Mouse (Mus musculus) kidney, postnatal 0 days (tissue): ENCODE measurements at regions not wholly inside any gene's neighbourhood (a gene's known extent, or its start where the extent isn't known, plus 50 kb on each side); places are given as distances from the start of the nearest gene placed in this dataset.

Experiments used
- ATAC-seq: fragments of 200-750 bp; cut with Nextera tagmentation; replicated peaks from 2 replicates; pipeline ENCODE4 v1.8.0; 2017; ENCODE audit warnings: low read depth, moderate number of reproducible peaks, moderate TSS enrichment, moderate library complexity; ENCODE audit not compliant: low FRiP score
- DNase-seq: peaks from one replicate; pipeline ENCODE4 v3.0.0-alpha.2; 2016; ENCODE audit warnings: low spot score
- H3K27ac ChIP-seq: fragments of 300-500 bp; sonication (generic); 2 replicates; pipeline ENCODE4 v1.5.1; 2014; ENCODE audit warnings: mild to moderate bottlenecking
- H3K27me3 ChIP-seq: fragments of 300-500 bp; sonication (generic); 2 replicates; pipeline ENCODE4 v1.6.1; 2014; ENCODE audit warnings: low read length, mixed read lengths; ENCODE audit not compliant: insufficient read depth
- H3K36me3 ChIP-seq: fragments of 300-500 bp; sonication (generic); 2 replicates; pipeline ENCODE4 v1.6.1; 2014; ENCODE audit warnings: low read length, mixed read lengths; ENCODE audit not compliant: insufficient read depth
- H3K4me1 ChIP-seq: fragments of 300-500 bp; sonication (generic); replicated peaks from 2 replicates; pipeline ENCODE4 v1.6.1; 2014; ENCODE audit warnings: antibody characterized with exemption, low read length, mixed read lengths; ENCODE audit not compliant: insufficient read depth
- H3K4me2 ChIP-seq: fragments of 300-500 bp; sonication (generic); 2 replicates; pipeline ENCODE4 v1.6.1; 2014; ENCODE audit warnings: mild to moderate bottlenecking, low read length, moderate library complexity, mixed read lengths
- H3K4me3 ChIP-seq: fragments of 300-500 bp; sonication (generic); replicated peaks from 2 replicates; pipeline ENCODE4 v1.5.1; 2014; ENCODE audit warnings: low read depth, low read length
- H3K9ac ChIP-seq: fragments of 300-500 bp; sonication (generic); 2 replicates; pipeline ENCODE4 v1.6.1; 2014; ENCODE audit warnings: low read depth, low read length
- H3K9me3 ChIP-seq: fragments of 300-500 bp; sonication (generic); replicated peaks from 2 replicates; pipeline ENCODE4 v1.6.1; 2016; ENCODE audit warnings: low read length, inconsistent platforms, mixed read lengths
- CTCF ChIP-seq: IDR thresholded peaks from 2 replicates; pipeline ENCODE4 v1.5.1; 2016; ENCODE audit warnings: antibody characterized with exemption, low read depth, mild to moderate bottlenecking, moderate library complexity
- WGBS: fragments of 180-500 bp; shearing (Covaris S2); extraction: QIAGEN DNeasy Blood & Tissue Kit; methylation state at CpG from one replicate; pipeline ENCODE4 v1.1.7; 2014; 5-methylcytosine and 5-hydroxymethylcytosine counted together

DNA sequence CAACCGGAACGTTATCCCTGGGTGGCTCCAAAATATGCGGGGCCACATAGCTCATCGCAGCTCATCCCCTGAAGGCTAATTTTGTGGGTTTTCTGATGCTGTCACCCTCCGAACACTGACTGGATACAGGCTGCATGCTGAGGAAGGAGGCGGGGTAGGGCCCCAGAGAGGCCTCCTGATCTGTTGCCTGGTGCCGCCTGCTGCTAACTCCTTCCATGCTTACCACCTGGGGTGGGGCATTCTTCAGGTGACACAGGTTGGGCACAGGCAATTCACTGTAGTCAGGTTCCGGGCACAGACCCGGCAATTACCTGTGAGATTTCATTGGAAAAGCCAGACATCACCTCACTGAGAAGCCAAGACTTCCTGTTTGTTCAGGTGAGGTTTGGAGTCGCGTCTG, 213.4 kb upstream of the Kazn start:
- Histone ChIP-seq H3K9me3 (no peaks in the 10 kb centered on the region), H3K27ac (no peak overlapping the region), H3K9ac (no peak overlapping the region), H3K36me3 (no peaks in the 10 kb centered on the region), H3K4me2 (no peak overlapping the region), H3K4me3 (no peak overlapping the region), H3K4me1 (no peaks in the 10 kb centered on the region), H3K27me3 (no peaks in the 10 kb centered on the region)
- ATAC-seq, result no peak
- DNase-seq, result no peak
- no peak for TF ChIP-seq CTCF
- 39% methylated on average over 11 of the region's 11 CpGs for WGBS

DNA sequence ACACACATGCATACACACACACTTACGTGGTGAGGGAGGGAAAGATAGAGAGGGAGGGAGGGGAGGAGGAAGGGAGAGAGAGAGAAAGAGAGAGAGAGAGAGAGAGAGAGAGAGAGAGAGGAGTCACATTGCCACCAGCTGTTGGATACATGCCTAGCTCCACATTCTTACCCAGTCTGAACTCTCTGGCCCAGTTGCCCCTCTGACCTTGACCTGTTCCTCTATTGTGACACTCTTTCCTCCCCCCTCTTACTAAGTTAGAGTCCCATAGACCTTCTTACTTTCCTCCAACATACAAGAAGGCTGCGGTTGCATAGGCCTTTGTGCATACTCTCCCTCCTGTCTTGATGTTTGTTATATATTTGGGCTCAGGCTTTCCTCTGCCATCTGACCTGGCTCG, 211.7 kb upstream of the Kazn start:
- no peak for ATAC-seq
- 67% methylated on average over 3 of the region's 3 CpGs for WGBS
- no peaks in the 10 kb centered on the region for H3K9me3 ChIP-seq
- TF ChIP-seq CTCF, result no peak
- H3K4me1 ChIP-seq, result no peaks in the 10 kb centered on the region
- no peak overlapping the region for H3K4me3 ChIP-seq
- no peak overlapping the region for H3K9ac ChIP-seq
- no peak for DNase-seq
- H3K36me3 ChIP-seq, result no peaks in the 10 kb centered on the region
- no peak overlapping the region for H3K27ac ChIP-seq
- H3K4me2 ChIP-seq, result no peak overlapping the region
- H3K27me3 ChIP-seq, result no peaks in the 10 kb centered on the region

DNA sequence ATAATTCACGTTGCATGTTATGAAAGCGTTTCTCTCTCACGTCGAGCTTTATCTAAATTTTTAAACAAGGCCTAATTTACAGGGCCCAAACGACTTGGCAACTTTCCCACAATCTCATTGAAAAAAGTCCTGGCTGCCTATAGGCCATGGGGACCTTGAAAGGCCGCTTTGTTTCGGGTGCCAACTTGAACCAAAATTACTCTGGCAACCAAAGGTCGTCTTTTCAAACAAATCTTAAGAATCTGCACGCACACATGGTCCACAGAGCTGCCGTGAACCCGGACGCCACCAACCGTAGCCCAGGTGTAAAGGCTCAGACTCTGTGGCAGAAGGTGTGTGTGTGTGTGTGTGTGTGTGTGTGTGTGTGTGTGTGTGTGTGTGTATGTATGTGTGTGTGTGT, 210.5 kb upstream of the Kazn start:
- peak; percentile 46 for DNase-seq
- Histone ChIP-seq H3K4me3 (no peak overlapping the region), H3K36me3 (no peaks in the 10 kb centered on the region), H3K9ac (no peak overlapping the region), H3K4me1 (no peaks in the 10 kb centered on the region), H3K9me3 (no peaks in the 10 kb centered on the region), H3K27ac (no peak overlapping the region), H3K4me2 (no peak overlapping the region), H3K27me3 (no peaks in the 10 kb centered on the region)
- 45% methylated on average over 13 of the region's 13 CpGs for WGBS
- ATAC-seq, result 0 out of 2 replicates have a peak, but pooled peaks have one; percentile 17
- TF ChIP-seq CTCF, result no peak

DNA sequence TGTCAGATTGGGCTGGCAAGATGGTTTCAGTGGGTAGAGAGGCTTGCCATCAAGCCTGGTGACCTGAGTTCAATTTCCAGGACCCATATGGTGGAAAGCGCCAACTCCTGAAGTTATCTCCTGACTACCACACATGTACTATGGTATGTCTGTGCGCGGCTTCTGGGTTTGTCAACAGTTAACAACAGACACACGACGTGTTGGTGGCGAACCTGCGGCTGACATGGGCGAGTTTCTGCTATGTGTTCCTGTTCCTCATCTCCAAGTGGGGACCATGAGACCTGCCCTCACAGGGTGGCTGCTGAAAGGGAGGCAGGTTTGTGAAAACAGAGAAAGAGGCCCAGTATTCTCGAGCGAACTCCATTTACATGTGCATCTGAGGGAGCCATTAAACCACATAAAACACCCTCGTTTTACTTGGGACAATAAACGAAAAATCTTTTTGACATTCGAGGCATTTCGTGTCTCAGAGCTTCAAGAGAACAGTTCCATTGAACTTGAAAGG, 210.0 kb upstream of the Kazn start:
- Histone ChIP-seq H3K4me1 (no peaks in the 10 kb centered on the region), H3K4me2 (no peak overlapping the region), H3K27ac (no peak overlapping the region), H3K9ac (no peak overlapping the region), H3K36me3 (no peaks in the 10 kb centered on the region), H3K4me3 (no peak overlapping the region), H3K9me3 (no peaks in the 10 kb centered on the region), H3K27me3 (no peaks in the 10 kb centered on the region)
- TF ChIP-seq CTCF, result no peak
- ATAC-seq (no peak), DNase-seq (no peak)
- WGBS, result 66% methylated on average over 14 of the region's 14 CpGs

DNA sequence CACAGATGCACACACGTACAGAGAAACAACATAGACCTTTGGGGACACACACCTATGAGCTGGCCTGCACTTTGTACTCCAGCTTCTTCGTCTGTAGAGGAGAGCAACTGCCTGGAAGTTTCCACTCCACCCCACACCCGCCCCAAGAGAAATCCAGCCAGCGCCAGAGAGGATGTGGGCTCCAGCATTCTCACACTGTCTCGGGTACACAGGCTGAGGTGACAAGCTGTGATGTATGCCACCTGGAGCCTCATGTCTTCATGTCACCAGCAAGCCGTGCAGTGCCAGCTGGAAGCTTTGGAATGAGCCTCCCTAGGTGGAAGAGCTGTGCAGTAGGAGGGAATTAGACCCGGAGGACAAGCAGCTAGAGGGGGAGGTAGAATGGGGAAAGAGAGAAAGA, 208.3 kb upstream of the Kazn start:
- Histone ChIP-seq H3K36me3 (no peaks in the 10 kb centered on the region), H3K9me3 (no peaks in the 10 kb centered on the region), H3K27me3 (no peaks in the 10 kb centered on the region), H3K4me2 (no peak overlapping the region), H3K27ac (no peak overlapping the region), H3K4me1 (no peaks in the 10 kb centered on the region), H3K4me3 (no peak overlapping the region), H3K9ac (no peak overlapping the region)
- ATAC-seq, result peak; percentile 47
- 29% methylated on average over 7 of the region's 7 CpGs for WGBS
- DNase-seq, result peak; percentile 71
- TF ChIP-seq CTCF, result no peak

DNA sequence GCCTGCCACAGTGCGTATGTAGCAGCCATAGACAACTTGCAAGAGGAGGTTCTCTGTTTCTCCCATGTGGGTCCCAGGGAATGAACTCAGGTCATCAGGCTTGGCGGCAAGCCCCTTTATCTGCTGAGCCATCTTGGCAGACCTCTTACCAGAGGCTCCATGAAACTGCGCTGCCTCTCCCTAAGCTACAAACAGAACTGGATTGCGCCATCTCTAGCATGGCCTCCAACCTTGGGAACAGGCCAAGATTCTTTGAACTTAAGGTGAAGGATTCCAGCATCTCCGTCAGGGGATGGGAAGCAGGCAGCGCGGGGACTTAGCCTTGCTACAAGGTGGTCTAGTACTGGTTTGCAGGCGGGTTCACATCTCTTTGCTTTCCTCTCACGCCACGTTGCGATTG, 201.8 kb upstream of the Kazn start:
- Histone ChIP-seq H3K27me3 (no peaks in the 10 kb centered on the region), H3K27ac (no peak overlapping the region)

More for the DNA sequence above, 201.8 kb upstream of the Kazn start:
- Histone ChIP-seq H3K9me3 (no peaks in the 10 kb centered on the region), H3K4me3 (no peak overlapping the region), H3K36me3 (no peaks in the 10 kb centered on the region), H3K4me1 (no peaks in the 10 kb centered on the region), H3K9ac (no peak overlapping the region), H3K4me2 (no peak overlapping the region)
- ATAC-seq (no peak), DNase-seq (no peak)
- TF ChIP-seq CTCF, result no peak
- WGBS, result 86% methylated on average over 11 of the region's 11 CpGs
